Mouse (Mus musculus) intestine, embryonic 16.5 days (tissue): Measurements from ENCODE around the gene Cx3cr1. TPM values are rescaled to one million over a fixed set of nuclear protein-coding genes. Genes with fewer than 3 reads are reported as not detected.
A peak's percentile ranks its signal among the peaks of the same experiment; 100 is the strongest.

Source experiments
- ATAC-seq: fragments of 200-750 bp; cut with Nextera tagmentation; 2 replicates; pipeline ENCODE4 v1.8.0; 2017; ENCODE audit warnings: moderate TSS enrichment, moderate library complexity
- H3K27ac ChIP-seq: fragments of 300-500 bp; sonication (generic); 2 replicates; pipeline ENCODE4 v1.5.1; 2014; ENCODE audit warnings: mild to moderate bottlenecking, low read length
- H3K27me3 ChIP-seq: fragments of 300-500 bp; sonication (generic); replicated peaks from 2 replicates; pipeline ENCODE4 v1.6.1; 2014; ENCODE audit warnings: low read length, control low read depth, mixed read lengths; ENCODE audit not compliant: control insufficient read depth, insufficient read depth
- H3K36me3 ChIP-seq: fragments of 300-500 bp; sonication (generic); 2 replicates; pipeline ENCODE4 v1.6.1; 2014; ENCODE audit warnings: low read length, control low read depth; ENCODE audit not compliant: control insufficient read depth, insufficient read depth
- H3K4me1 ChIP-seq: fragments of 300-500 bp; sonication (generic); 2 replicates; pipeline ENCODE4 v1.6.1; 2014; ENCODE audit warnings: low read length, control low read depth, mixed read lengths; ENCODE audit not compliant: control insufficient read depth, insufficient read depth
- H3K4me2 ChIP-seq: fragments of 300-500 bp; sonication (generic); 2 replicates; pipeline ENCODE4 v1.6.1; 2014; ENCODE audit warnings: low read depth, low read length, control low read depth
- H3K4me3 ChIP-seq: fragments of 300-500 bp; sonication (generic); 2 replicates; pipeline ENCODE4 v1.5.1; 2014; ENCODE audit warnings: mild to moderate bottlenecking, low read length
- H3K9ac ChIP-seq: fragments of 300-500 bp; sonication (generic); 2 replicates; pipeline ENCODE4 v1.6.1; 2014; ENCODE audit warnings: low read depth, low read length
- H3K9me3 ChIP-seq: fragments of 300-500 bp; sonication (generic); 2 replicates; pipeline ENCODE4 v1.6.1; 2016; ENCODE audit warnings: low read length, control low read depth; ENCODE audit not compliant: control insufficient read depth
- WGBS: fragments of 180-500 bp; shearing (Covaris S2); extraction: QIAGEN DNeasy Blood & Tissue Kit; methylation state at CpG from one replicate; pipeline ENCODE4 v1.1.7; 2014; 5-methylcytosine and 5-hydroxymethylcytosine counted together
- polyA plus RNA-seq: library from polyadenylated mRNA; unstranded; fragments of >200 nt; fragmentation: Nextera tagmentation; extraction: Ambion mirVana; gene quantifications from 2 replicates; pipeline ENCODE4 v1.2.1, GENCODE M21; 2015

Gene Cx3cr1
- polyA plus RNA-seq, 1 experiment from 2014 or later: 9.2 TPM

DNA sequence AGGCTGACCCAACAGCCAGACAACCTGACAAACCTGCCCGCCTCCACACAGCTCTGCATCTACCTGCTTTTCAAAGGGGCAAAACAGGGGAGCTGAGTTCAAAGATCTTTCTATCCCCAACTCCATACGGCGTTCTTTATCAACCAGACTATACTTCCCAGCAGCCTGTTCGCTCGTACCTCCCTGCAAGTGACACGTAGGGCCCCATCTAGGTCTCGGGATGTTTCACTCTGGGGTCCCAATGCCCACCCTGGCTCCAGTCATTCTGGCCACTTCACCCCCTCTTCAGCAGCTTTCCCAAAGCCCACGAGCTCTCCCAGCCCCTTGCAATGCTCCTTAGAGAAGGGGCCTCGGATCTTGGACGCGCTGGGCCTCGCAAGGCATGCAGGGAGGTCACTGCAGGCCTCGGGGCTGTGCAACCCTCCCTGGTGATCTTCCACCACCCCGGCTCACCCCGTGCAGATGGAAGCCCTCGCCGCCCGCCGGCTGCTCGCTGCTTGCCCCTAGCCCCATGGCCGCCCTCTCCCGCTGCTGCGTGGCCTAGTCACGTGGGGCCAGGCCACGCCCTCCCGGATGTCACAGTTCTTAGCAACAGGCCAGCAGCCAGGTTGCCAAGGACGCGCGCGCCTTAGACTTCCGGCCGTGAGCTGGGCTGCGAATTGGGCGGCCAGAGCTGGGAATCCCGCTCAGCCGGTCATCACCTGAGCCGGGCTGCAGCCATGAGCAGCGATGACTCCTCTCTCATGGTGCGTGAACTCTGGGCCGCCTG lies 132.5 kb downstream of the Cx3cr1 start, which contains the start of the genes Gorasp1 and Ttc21a:
Gene Gorasp1, minus strand, starts transcription at position 561 of the 769 bp plus-strand sequence.
Gene Ttc21a, plus strand, starts transcription at position 602 of the 769 bp plus-strand sequence.
- WGBS: 3% methylated on average over 40 of the region's 40 CpGs
- H3K4me2 ChIP-seq: peak within 1 kb of the TSS; percentile 75
- peak within 1 kb of the TSS; percentile 81 for H3K27ac ChIP-seq

DNA sequence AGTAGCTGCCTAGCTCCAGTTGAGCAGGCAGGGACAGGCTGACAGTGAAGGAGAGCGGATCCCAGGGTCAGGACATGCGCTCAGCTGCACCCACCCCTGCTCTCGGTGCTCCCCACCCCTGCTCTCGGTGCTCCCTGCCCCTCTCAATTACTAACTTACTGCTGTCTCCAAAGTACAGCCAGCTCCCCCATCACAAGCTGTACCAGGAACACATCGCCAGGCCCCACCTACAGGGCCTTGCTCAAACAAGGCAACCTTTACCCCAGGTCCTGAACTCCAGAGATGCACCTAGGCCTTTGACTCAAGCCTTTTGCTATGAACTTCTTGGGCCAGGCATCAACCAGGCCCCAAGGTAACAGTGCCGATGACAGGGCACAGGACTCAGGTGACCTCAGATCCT lies 136.0 kb downstream of the Cx3cr1 start:
- no peaks in the 10 kb centered on the region for H3K9me3 ChIP-seq
- peaks cover 18% of the 10 kb centered on the region for H3K4me1 ChIP-seq
- no peak overlapping the region for H3K9ac ChIP-seq
- ATAC-seq: no peak
- H3K36me3 ChIP-seq: peaks cover 10% of the 10 kb centered on the region
- H3K4me2 ChIP-seq: no peak overlapping the region
- peak overlapping the region; percentile 25; the same call in 1 of the 2 replicates for H3K27ac ChIP-seq
- H3K27me3 ChIP-seq: no peaks in the 10 kb centered on the region
- H3K4me3 ChIP-seq: no peak overlapping the region
- 85% methylated on average over 6 of the region's 6 CpGs for WGBS

More for the DNA sequence above, 132.5 kb downstream of the Cx3cr1 start, which contains the start of the genes Gorasp1 and Ttc21a:
- ATAC-seq: peak; percentile 91
- Histone ChIP-seq H3K9me3 (no peaks in the 10 kb centered on the region), H3K9ac (peak within 1 kb of the TSS; percentile 92), H3K4me3 (peak within 1 kb of the TSS; percentile 79), H3K36me3 (no peaks in the 10 kb centered on the region), H3K4me1 (peaks cover 18% of the 10 kb centered on the region), H3K27me3 (no peaks in the 10 kb centered on the region)

GRCm38 (mm10) chr9:119932358-119932757 lies 137.3 kb downstream of the Cx3cr1 start:
- Histone ChIP-seq H3K4me1 (peaks cover 15% of the 10 kb centered on the region), H3K36me3 (peaks cover 21% of the 10 kb centered on the region), H3K4me2 (no peak overlapping the region), H3K27ac (peak overlapping the region; percentile 61; the same call in 1 of the 2 replicates), H3K4me3 (no peak overlapping the region), H3K27me3 (no peaks in the 10 kb centered on the region), H3K9ac (0 out of 2 replicates have a peak overlapping the region, but pooled peaks have one; percentile 4), H3K9me3 (no peaks in the 10 kb centered on the region)
- peak; percentile 84 for ATAC-seq
- 74% methylated on average over 12 of the region's 12 CpGs for WGBS

DNA sequence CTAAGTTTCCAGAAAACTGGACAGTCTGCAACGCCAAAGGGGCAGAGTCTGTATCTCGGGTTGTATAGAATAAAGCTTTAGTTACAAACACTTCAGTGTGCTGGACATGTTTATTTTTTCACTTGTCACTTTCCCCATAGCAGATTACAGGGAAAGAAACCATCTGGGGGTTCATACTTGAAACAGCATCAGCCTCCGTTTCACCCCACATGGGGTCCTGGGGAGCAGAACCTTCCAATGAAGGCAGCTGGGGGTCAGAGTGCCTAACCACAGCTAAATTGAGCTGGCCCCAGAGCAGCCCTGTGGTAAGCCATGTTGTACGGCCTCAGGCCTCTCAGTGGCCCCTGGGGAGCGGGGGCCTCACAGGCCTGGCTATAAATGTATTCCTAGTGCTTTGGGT lies 143.2 kb downstream of the Cx3cr1 start:
- Histone ChIP-seq H3K9ac (no peak overlapping the region), H3K36me3 (peaks cover 29% of the 10 kb centered on the region), H3K9me3 (no peaks in the 10 kb centered on the region), H3K4me2 (no peak overlapping the region), H3K27me3 (no peaks in the 10 kb centered on the region), H3K4me3 (no peak overlapping the region), H3K4me1 (peaks cover 3% of the 10 kb centered on the region; the same call in 1 of the 2 replicates), H3K27ac (peak overlapping the region; percentile 28; the same call in 1 of the 2 replicates)
- peak; percentile 19 for ATAC-seq
- WGBS: 66% methylated on average over 5 of the region's 5 CpGs

- peak overlapping the region; percentile 59 for H3K27ac ChIP-seq
- peak; percentile 49 for ATAC-seq
These were observed 143.9 kb downstream of the Cx3cr1 start for GRCm38 (mm10) chr9:119925729-119926128.

DNA sequence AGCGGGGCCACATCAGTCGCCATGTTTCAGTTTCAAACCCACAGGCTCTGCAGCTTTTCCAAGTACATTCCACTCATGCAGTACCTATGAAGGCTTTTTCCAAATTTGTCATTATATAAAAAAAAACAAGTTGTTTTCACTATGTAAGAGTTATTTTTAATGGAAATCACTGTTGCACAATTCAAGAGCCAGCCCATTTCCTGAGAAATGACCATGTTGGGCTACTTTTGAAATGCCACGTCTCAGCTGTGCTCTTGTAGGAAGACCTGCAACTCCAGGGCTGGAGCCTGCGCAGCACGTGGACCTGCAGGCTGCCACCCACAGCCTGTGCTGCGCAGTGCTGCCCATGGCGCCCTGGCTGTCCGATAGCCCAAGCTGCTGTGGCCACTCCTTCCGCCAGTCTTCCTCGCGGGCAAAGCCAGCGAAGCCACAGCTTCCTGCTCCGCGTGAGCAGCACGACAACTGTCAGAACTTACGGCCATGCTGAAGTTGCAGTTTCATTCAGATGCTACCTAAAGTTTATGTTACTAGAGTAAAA lies 144.5 kb downstream of the Cx3cr1 start:
- Histone ChIP-seq H3K4me1 (peaks cover 3% of the 10 kb centered on the region; the same call in 1 of the 2 replicates), H3K36me3 (peaks cover 27% of the 10 kb centered on the region), H3K4me3 (no peak overlapping the region), H3K4me2 (no peak overlapping the region), H3K9ac (no peak overlapping the region), H3K27ac (peak overlapping the region; percentile 41), H3K9me3 (no peaks in the 10 kb centered on the region), H3K27me3 (no peaks in the 10 kb centered on the region)
- 85% methylated on average over 16 of the region's 16 CpGs for WGBS
- ATAC-seq: no peak

More at GRCm38 (mm10) chr9:119925729-119926128, 143.9 kb downstream of the Cx3cr1 start:
- Histone ChIP-seq H3K9me3 (no peaks in the 10 kb centered on the region), H3K4me3 (no peak overlapping the region), H3K36me3 (peaks cover 29% of the 10 kb centered on the region), H3K4me2 (no peak overlapping the region), H3K27me3 (no peaks in the 10 kb centered on the region), H3K9ac (no peak overlapping the region), H3K4me1 (peaks cover 3% of the 10 kb centered on the region; the same call in 1 of the 2 replicates)
- 55% methylated on average over 8 of the region's 8 CpGs for WGBS

DNA sequence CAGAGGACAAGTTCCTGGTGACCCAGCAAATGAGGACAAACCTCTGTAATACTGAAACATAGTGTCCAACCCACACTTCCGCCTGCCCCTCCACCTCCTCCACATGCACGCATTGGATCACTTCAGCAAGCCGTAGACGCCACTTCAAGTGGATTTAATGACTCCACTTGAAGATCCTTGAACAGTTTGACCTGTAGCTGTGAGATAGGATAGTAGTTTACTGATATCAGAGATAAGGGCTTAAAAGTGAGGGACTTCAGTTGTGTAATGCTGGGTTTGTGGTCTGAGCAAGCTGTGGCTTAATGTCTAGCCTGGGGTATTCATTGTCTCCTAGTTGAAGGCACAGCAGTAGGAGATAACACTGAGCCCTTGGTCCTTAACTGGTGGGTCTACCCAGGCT lies 146.2 kb downstream of the Cx3cr1 start:
- H3K4me2 ChIP-seq: no peak overlapping the region
- no peak for ATAC-seq
- peaks cover 26% of the 10 kb centered on the region for H3K36me3 ChIP-seq
- H3K9ac ChIP-seq: no peak overlapping the region
- H3K27me3 ChIP-seq: no peaks in the 10 kb centered on the region
- no peak overlapping the region for H3K4me3 ChIP-seq
- WGBS: 85% methylated on average over 4 of the region's 4 CpGs
- no peaks in the 10 kb centered on the region for H3K9me3 ChIP-seq
- H3K4me1 ChIP-seq: peaks cover 3% of the 10 kb centered on the region; the same call in 1 of the 2 replicates
- H3K27ac ChIP-seq: no peak overlapping the region

GRCm38 (mm10) chr9:119919858-119920257 lies 149.8 kb downstream of the Cx3cr1 start:
- WGBS: 91% methylated on average over 1 of the region's 1 CpGs
- Histone ChIP-seq H3K4me1 (no peaks in the 10 kb centered on the region; the same call in 1 of the 2 replicates), H3K27me3 (no peaks in the 10 kb centered on the region), H3K4me2 (no peak overlapping the region), H3K4me3 (no peak overlapping the region), H3K36me3 (peaks cover 18% of the 10 kb centered on the region), H3K9me3 (no peaks in the 10 kb centered on the region), H3K27ac (no peak overlapping the region), H3K9ac (no peak overlapping the region)
- ATAC-seq: no peak

- H3K9me3 ChIP-seq: no peaks in the 10 kb centered on the region
- peaks cover 25% of the 10 kb centered on the region for H3K36me3 ChIP-seq
- H3K9ac ChIP-seq: no peak overlapping the region
- no peaks in the 10 kb centered on the region for H3K27me3 ChIP-seq
- H3K27ac ChIP-seq: no peak overlapping the region
- 75% methylated on average over 13 of the region's 13 CpGs for WGBS
- no peak overlapping the region for H3K4me3 ChIP-seq
- H3K4me2 ChIP-seq: no peak overlapping the region
- no peak for ATAC-seq
- H3K4me1 ChIP-seq: no peaks in the 10 kb centered on the region
These were observed 156.4 kb downstream of the Cx3cr1 start for GRCm38 (mm10) chr9:119913087-119913838.
